In the genomic region with DNA sequence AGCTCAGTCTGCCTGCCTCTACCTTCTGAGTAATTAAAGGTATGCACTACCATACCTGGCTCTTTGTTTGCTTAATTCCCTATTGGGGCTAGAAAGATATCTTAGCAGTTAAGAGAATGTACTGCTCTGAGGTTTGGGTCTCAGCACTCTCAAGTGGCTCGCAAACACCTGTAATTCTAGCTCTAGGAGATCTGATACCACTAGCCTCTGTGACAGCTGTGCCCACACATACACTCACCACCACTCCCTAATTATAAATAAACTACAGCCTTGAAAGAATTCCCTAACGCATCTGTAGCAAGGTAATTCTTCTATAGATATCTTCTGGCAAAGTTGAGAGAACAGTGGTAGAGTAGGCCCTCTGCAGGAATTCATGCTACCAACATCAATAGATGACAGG, we compare ENCODE assay signal across 22 mouse cellular contexts. TPM values are rescaled to one million over a fixed set of nuclear protein-coding genes. Genes with fewer than 3 reads are reported as not detected.
DNase-seq lines count a peak whose midpoint lies in the region; ATAC-seq and TF ChIP-seq lines count a peak whose summit lies in the region.
"Had no signal": no experiment of that assay in that cellular context is flagged by ENCODE, and none has a peak within 500 bp of the region (broad histone marks: within the 10 kb centered on the region; RNA-seq: fewer than 3 reads in every experiment).

No protein-coding gene starts in this region.

- H3K9me3 ChIP-seq in embryonic facial prominence, embryonic 14.5 days (ENCODE audit: control insufficient read depth, low read length): no peaks in the 10 kb centered on the region
- no peaks in the 10 kb centered on the region for H3K9me3 ChIP-seq in embryonic facial prominence, embryonic 10.5 days
- H3K9me3 ChIP-seq in stomach, postnatal 0 days (ENCODE audit: control insufficient read depth, low read length): no peaks in the 10 kb centered on the region
- H3K9me3 ChIP-seq: embryonic facial prominence, embryonic 13.5 days; forebrain, embryonic 13.5 days; forebrain, embryonic 15.5 days had no signal

- H3K9ac ChIP-seq in embryonic facial prominence, embryonic 14.5 days (ENCODE audit: low read depth, low read length): no peak overlapping the region
- H3K9ac ChIP-seq in heart, adult 2 months (ENCODE audit: low read depth, low read length): no peak overlapping the region
- no peak overlapping the region for H3K9ac ChIP-seq in stomach, postnatal 0 days (ENCODE audit: low read length)
- H3K9ac ChIP-seq: embryonic facial prominence, embryonic 13.5 days; forebrain, embryonic 13.5 days; forebrain, embryonic 15.5 days; forebrain, postnatal 0 days had no signal

- WGBS in embryonic facial prominence, embryonic 14.5 days: 71% methylated on average over 2 of the region's 2 CpGs
- WGBS in embryonic facial prominence, embryonic 10.5 days: 76% methylated on average over 2 of the region's 2 CpGs
- 65% methylated on average over 2 of the region's 2 CpGs for WGBS in heart, adult 2 months
- WGBS in stomach, postnatal 0 days: 52% methylated on average over 2 of the region's 2 CpGs

- no peaks in the 10 kb centered on the region for H3K27me3 ChIP-seq in embryonic facial prominence, embryonic 14.5 days (replicated peaks; ENCODE audit: control insufficient read depth, insufficient read depth, low read length)
- no peaks in the 10 kb centered on the region for H3K27me3 ChIP-seq in embryonic facial prominence, embryonic 10.5 days (replicated peaks; ENCODE audit: low read depth, poor library complexity, severe bottlenecking)
- no peaks in the 10 kb centered on the region for H3K27me3 ChIP-seq in heart, adult 2 months (ENCODE audit: control insufficient read depth, insufficient read depth, low read length)
- no peaks in the 10 kb centered on the region for H3K27me3 ChIP-seq in C2C12 (ENCODE audit: control insufficient read depth, insufficient read depth, insufficient read length)
- no peaks in the 10 kb centered on the region for H3K27me3 ChIP-seq in stomach, postnatal 0 days (ENCODE audit: control insufficient read depth, insufficient read depth, low read length)
- H3K27me3 ChIP-seq: embryonic facial prominence, embryonic 13.5 days; forebrain, embryonic 13.5 days; forebrain, embryonic 15.5 days had no signal

- peak; percentile 17 for DNase-seq in embryonic facial prominence, embryonic 14.5 days (ENCODE audit: low spot score)
- DNase-seq in embryonic facial prominence, embryonic 10.5 days (ENCODE audit: low spot score): no peak
- no peak for DNase-seq in heart, adult 2 months
- DNase-seq in heart, adult 9 months (ENCODE audit: low spot score in 2 of 2): no peak
- DNase-seq in stomach, postnatal 0 days (ENCODE audit: low spot score): no peak
- no peak for DNase-seq in embryo, embryonic 9.5 days (ENCODE audit: extremely low spot score)
- DNase-seq: adrenal gland, adult 2 months; adrenal gland, postnatal 10 days; adrenal gland, postnatal 25 days; B cell, adult 2 months; cerebellum, adult 11 months; cerebellum, adult 18-20 months; cerebellum, adult 8-10 months; cerebellum, adult 9-11 months; cerebellum, postnatal 14 days; cerebellum, postnatal 36 days; embryo, embryonic 11 days; forebrain, postnatal 0 days had no signal

- H3K4me2 ChIP-seq in embryonic facial prominence, embryonic 14.5 days (ENCODE audit: low read depth, low read length): no peak overlapping the region
- no peak overlapping the region for H3K4me2 ChIP-seq in stomach, postnatal 0 days (replicated peaks; ENCODE audit: low read depth)
- H3K4me2 ChIP-seq: embryonic facial prominence, embryonic 13.5 days; forebrain, embryonic 13.5 days; forebrain, embryonic 15.5 days had no signal

- ATAC-seq in embryonic facial prominence, embryonic 14.5 days (ENCODE audit: low read depth): peak; percentile 47; the same call in 1 of the 2 replicates
- no peak for ATAC-seq in stomach, postnatal 0 days (ENCODE audit: low FRiP score, low TSS enrichment)
- ATAC-seq: forebrain, embryonic 13.5 days; forebrain, embryonic 15.5 days; forebrain, postnatal 0 days had no signal

- no peak for TF ChIP-seq EP300 in heart, adult 2 months (IDR thresholded peaks at IDR 0.05; ENCODE audit: insufficient read depth, low read depth, low read length)
- TF ChIP-seq EP300 in stomach, postnatal 0 days (optimal IDR thresholded peaks at IDR 0.05): no peak

- no peak overlapping the region for H3ac ChIP-seq in C2C12 (ENCODE audit: control insufficient read depth, insufficient read length, low read depth)

- TF ChIP-seq CTCF in heart, adult 2 months (IDR thresholded peaks at IDR 0.05): peak; percentile 26; the same call in 1 of the 2 replicates
- no peak for TF ChIP-seq CTCF in C2C12 (IDR thresholded peaks at IDR 0.05; ENCODE audit: control insufficient read depth, insufficient read depth, insufficient read length)
- TF ChIP-seq CTCF in stomach, postnatal 0 days (IDR thresholded peaks at IDR 0.05; ENCODE audit: low read depth): 0 out of 2 replicates have a peak, but pooled peaks have one; percentile 21

- intact Hi-C loops in heart, adult 2 months (cut with DNase I): no loop called here

- no peaks in the 10 kb centered on the region for H3K4me1 ChIP-seq in embryonic facial prominence, embryonic 14.5 days (ENCODE audit: control insufficient read depth, insufficient read depth, low read length)
- H3K4me1 ChIP-seq in embryonic facial prominence, embryonic 10.5 days: 0 out of 2 replicates have a peak, but pooled peaks cover 3% of the 10 kb centered on the region
- H3K4me1 ChIP-seq in heart, adult 2 months (ENCODE audit: control insufficient read depth, insufficient read depth, low read length): peaks cover 3% of the 10 kb centered on the region
- no peaks in the 10 kb centered on the region for H3K4me1 ChIP-seq in stomach, postnatal 0 days (replicated peaks; ENCODE audit: control insufficient read depth, insufficient read depth)
- H3K4me1 ChIP-seq: embryonic facial prominence, embryonic 13.5 days; forebrain, embryonic 13.5 days; forebrain, embryonic 15.5 days had no signal

- peaks cover 5% of the 10 kb centered on the region for H3K79me3 ChIP-seq in C2C12 (ENCODE audit: low read depth)

- no peak overlapping the region for H3K27ac ChIP-seq in embryonic facial prominence, embryonic 14.5 days (replicated peaks; ENCODE audit: low read depth, low read length)
- H3K27ac ChIP-seq in embryonic facial prominence, embryonic 10.5 days (replicated peaks): no peak overlapping the region
- H3K27ac ChIP-seq in heart, adult 2 months: no peak overlapping the region
- H3K27ac ChIP-seq in stomach, postnatal 0 days (replicated peaks): no peak overlapping the region
- H3K27ac ChIP-seq: embryonic facial prominence, embryonic 13.5 days; forebrain, embryonic 13.5 days; forebrain, embryonic 15.5 days had no signal

- no peaks in the 10 kb centered on the region for H3K36me3 ChIP-seq in embryonic facial prominence, embryonic 14.5 days (ENCODE audit: control insufficient read depth, insufficient read depth, low read length)
- H3K36me3 ChIP-seq in embryonic facial prominence, embryonic 10.5 days (replicated peaks): no peaks in the 10 kb centered on the region
- no peaks in the 10 kb centered on the region for H3K36me3 ChIP-seq in heart, adult 2 months (ENCODE audit: control insufficient read depth, insufficient read depth, low read length)
- H3K36me3 ChIP-seq in C2C12 (ENCODE audit: control insufficient read depth, insufficient read depth): no peaks in the 10 kb centered on the region
- no peaks in the 10 kb centered on the region for H3K36me3 ChIP-seq in stomach, postnatal 0 days (ENCODE audit: control insufficient read depth, insufficient read depth, low read length)
- H3K36me3 ChIP-seq: forebrain, embryonic 15.5 days had no signal

- no peak for TF ChIP-seq POLR2A in heart, adult 2 months (IDR thresholded peaks at IDR 0.05; ENCODE audit: insufficient read depth, low read depth, low read length)

- 0 out of 2 replicates have a peak, but pooled peaks cover 4% of the 10 kb centered on the region for H3K79me2 ChIP-seq in heart, adult 2 months (replicated peaks; ENCODE audit: control insufficient read depth, insufficient read depth, low read length)
- peaks cover 17% of the 10 kb centered on the region for H3K79me2 ChIP-seq in C2C12 (ENCODE audit: control insufficient read depth, insufficient read depth)

- no peak overlapping the region for H3K4me3 ChIP-seq in embryonic facial prominence, embryonic 14.5 days (ENCODE audit: low read depth, low read length)
- no peak overlapping the region for H3K4me3 ChIP-seq in embryonic facial prominence, embryonic 10.5 days
- H3K4me3 ChIP-seq in heart, adult 2 months: no peak overlapping the region
- H3K4me3 ChIP-seq in C2C12 (ENCODE audit: insufficient read depth, poor library complexity, severe bottlenecking): no peak overlapping the region
- H3K4me3 ChIP-seq in stomach, postnatal 0 days (ENCODE audit: low read depth, low read length): no peak overlapping the region
- H3K4me3 ChIP-seq: embryonic facial prominence, embryonic 13.5 days; forebrain, embryonic 13.5 days; forebrain, embryonic 15.5 days had no signal

TF ChIP-seq in C2C12, 6 proteins besides CTCF, POLR2A, EP300 and RAD21:
- no peak for TF ChIP-seq USF1 (IDR thresholded peaks at IDR 0.05; ENCODE audit: low read depth)
- no peak for TF ChIP-seq MAX (IDR thresholded peaks at IDR 0.05)
- TF ChIP-seq MYOD1 (IDR thresholded peaks at IDR 0.05; ENCODE audit: control insufficient read depth, insufficient read length, low read depth): peak; percentile 50

RNA-seq across cellular contexts. Expression of a gene that starts 15.8 kb away (rescaled TPM):
- 25.3 and 29.8 TPM in 2 replicates for polyA plus RNA-seq in embryonic facial prominence, embryonic 14.5 days (2014; fragmentation: Nextera tagmentation; extraction: Ambion mirVana)
- 10.6 and 10.9 TPM in 2 replicates for polyA plus RNA-seq in embryonic facial prominence, embryonic 10.5 days (2016; fragmentation: Nextera tagmentation; extraction: Ambion mirVana)
- 100 to 1,000 TPM; 179 to 215 TPM for total RNA-seq in heart, adult 2 months (2021)
- polyA plus RNA-seq in heart, adult 2 months (2012; rRNA removed): 51.7 and 114 TPM in 2 replicates
- polyA plus RNA-seq in C2C12 (2012; fragmentation: generic; extraction: Trizol): 2.4 TPM
- 6.8 TPM in 2 replicates for polyA plus RNA-seq in stomach, postnatal 0 days (2015; fragmentation: Nextera tagmentation; extraction: Ambion mirVana)
